Mouse (Mus musculus) liver, embryonic 14.5 days (tissue): ENCODE data around the gene Abcc4.

Experiments
- CTCF ChIP-seq: IDR thresholded peaks from 2 replicates; pipeline ENCODE4 v1.5.1; 2016; ENCODE audit warnings: antibody characterized with exemption, low read depth, control low read depth
- EP300 ChIP-seq: IDR thresholded peaks from 2 replicates; pipeline ENCODE4 v1.6.1; 2016; ENCODE audit warnings: antibody characterized with exemption, low read depth

GRCm38 (mm10) chr14:118510216-118510615 is 195.8 kb downstream of the Abcc4 start:
- no peak for TF ChIP-seq CTCF
- no peak for TF ChIP-seq EP300
